Mouse (Mus musculus) limb, embryonic 15.5 days (tissue): Measurements from ENCODE around the gene Il17ra. TPM values are rescaled to one million over a fixed set of nuclear protein-coding genes. Genes with fewer than 3 reads are reported as not detected.
A peak's percentile ranks its signal among the peaks of the same experiment; 100 is the strongest.

Experiments
- ATAC-seq: fragments of 200-750 bp; cut with Nextera tagmentation; 2 replicates; pipeline ENCODE4 v1.8.0; 2017; ENCODE audit warnings: low read depth, moderate TSS enrichment; ENCODE audit not compliant: insufficient number of reproducible peaks, low FRiP score, low TSS enrichment
- H3K27ac ChIP-seq: fragments of 300-500 bp; sonication (generic); 2 replicates; pipeline ENCODE4 v1.5.1; 2015; ENCODE audit warnings: moderate library complexity, mild to moderate bottlenecking, inconsistent platforms
- H3K27me3 ChIP-seq: fragments of 300-500 bp; sonication (generic); 2 replicates; pipeline ENCODE4 v1.6.1; 2015; ENCODE audit warnings: inconsistent platforms
- H3K36me3 ChIP-seq: fragments of 300-500 bp; sonication (generic); 2 replicates; pipeline ENCODE4 v1.6.1; 2015; ENCODE audit warnings: inconsistent platforms
- H3K4me1 ChIP-seq: fragments of 300-500 bp; sonication (generic); 2 replicates; pipeline ENCODE4 v1.6.1; 2015; ENCODE audit warnings: inconsistent platforms
- H3K4me2 ChIP-seq: fragments of 300-500 bp; sonication (generic); 2 replicates; pipeline ENCODE4 v1.6.1; 2015; ENCODE audit warnings: mild to moderate bottlenecking, inconsistent platforms
- H3K4me3 ChIP-seq: fragments of 300-500 bp; sonication (generic); 2 replicates; pipeline ENCODE4 v1.5.1; 2015; ENCODE audit warnings: mild to moderate bottlenecking, inconsistent platforms
- H3K9ac ChIP-seq: fragments of 300-500 bp; sonication (generic); 2 replicates; pipeline ENCODE4 v1.6.1; 2015; ENCODE audit warnings: inconsistent platforms
- H3K9me3 ChIP-seq: fragments of 300-500 bp; sonication (generic); 2 replicates; pipeline ENCODE4 v1.6.1; 2016; ENCODE audit warnings: inconsistent platforms
- WGBS: fragments of 180-500 bp; shearing (Covaris S2); methylation state at CpG from one replicate; pipeline ENCODE4 v1.1.7; 2015; 5-methylcytosine and 5-hydroxymethylcytosine counted together
- polyA plus RNA-seq: library from polyadenylated mRNA; unstranded; fragments of >200 nt; fragmentation: Nextera tagmentation; extraction: Ambion mirVana; gene quantifications from 2 replicates; pipeline ENCODE4 v1.2.1, GENCODE M21; 2015

Gene Il17ra
- polyA plus RNA-seq, 1 experiment from 2014 or later: 8.7 TPM

GRCm38 (mm10) chr6:120473427-120473826 lies 10.4 kb downstream of the Il17ra start:
- no peaks in the 10 kb centered on the region for H3K9me3 ChIP-seq
- no peak overlapping the region for H3K4me2 ChIP-seq
- peaks cover 9% of the 10 kb centered on the region; the same call in 1 of the 2 replicates for H3K4me1 ChIP-seq
- H3K9ac ChIP-seq: no peak overlapping the region
- no peak overlapping the region for H3K27ac ChIP-seq
- 41% methylated on average over 5 of the region's 5 CpGs for WGBS
- H3K36me3 ChIP-seq: no peaks in the 10 kb centered on the region
- H3K4me3 ChIP-seq: no peak overlapping the region
- H3K27me3 ChIP-seq: no peaks in the 10 kb centered on the region
- peak; percentile 41 for ATAC-seq

GRCm38 (mm10) chr6:120475288-120475687 lies 12.2 kb downstream of the Il17ra start:
- ATAC-seq: no peak
- no peaks in the 10 kb centered on the region for H3K36me3 ChIP-seq
- no peak overlapping the region for H3K4me3 ChIP-seq
- no peaks in the 10 kb centered on the region for H3K27me3 ChIP-seq
- H3K4me1 ChIP-seq: peaks cover 9% of the 10 kb centered on the region; the same call in 1 of the 2 replicates
- WGBS: 64% methylated on average over 8 of the region's 8 CpGs
- no peaks in the 10 kb centered on the region for H3K9me3 ChIP-seq
- no peak overlapping the region for H3K4me2 ChIP-seq
- no peak overlapping the region for H3K27ac ChIP-seq
- no peak overlapping the region for H3K9ac ChIP-seq

GRCm38 (mm10) chr6:120479302-120479701 lies 16.3 kb downstream of the Il17ra start:
- H3K36me3 ChIP-seq: peaks cover 8% of the 10 kb centered on the region; the same call in 1 of the 2 replicates
- no peak overlapping the region for H3K9ac ChIP-seq
- H3K27me3 ChIP-seq: no peaks in the 10 kb centered on the region
- H3K27ac ChIP-seq: no peak overlapping the region
- H3K9me3 ChIP-seq: no peaks in the 10 kb centered on the region
- no peak overlapping the region for H3K4me2 ChIP-seq
- no peak overlapping the region for H3K4me3 ChIP-seq
- 78% methylated on average over 2 of the region's 2 CpGs for WGBS
- no peak for ATAC-seq
- no peaks in the 10 kb centered on the region; the same call in 1 of the 2 replicates for H3K4me1 ChIP-seq

- 83% methylated on average over 5 of the region's 5 CpGs for WGBS
- H3K4me1 ChIP-seq: no peaks in the 10 kb centered on the region; the same call in 1 of the 2 replicates
Observed at GRCm38 (mm10) chr6:120480361-120480760, 17.3 kb downstream of the Il17ra start.

GRCm38 (mm10) chr6:120481538-120481937 lies 18.5 kb downstream of the Il17ra start:
- ATAC-seq: no peak
- 88% methylated on average over 6 of the region's 6 CpGs for WGBS
- Histone ChIP-seq H3K27ac (no peak overlapping the region), H3K4me2 (no peak overlapping the region), H3K4me3 (no peak overlapping the region), H3K9ac (no peak overlapping the region), H3K9me3 (no peaks in the 10 kb centered on the region), H3K27me3 (0 out of 2 replicates have a peak, but pooled peaks cover 4% of the 10 kb centered on the region), H3K4me1 (no peaks in the 10 kb centered on the region; the same call in 1 of the 2 replicates), H3K36me3 (peaks cover 8% of the 10 kb centered on the region; the same call in 1 of the 2 replicates)

More at GRCm38 (mm10) chr6:120480361-120480760, 17.3 kb downstream of the Il17ra start:
- Histone ChIP-seq H3K36me3 (peaks cover 8% of the 10 kb centered on the region; the same call in 1 of the 2 replicates), H3K4me3 (no peak overlapping the region), H3K4me2 (no peak overlapping the region), H3K9ac (no peak overlapping the region), H3K9me3 (no peaks in the 10 kb centered on the region), H3K27me3 (0 out of 2 replicates have a peak, but pooled peaks cover 4% of the 10 kb centered on the region), H3K27ac (no peak overlapping the region)
- no peak for ATAC-seq

- H3K4me2 ChIP-seq: no peak overlapping the region
- no peaks in the 10 kb centered on the region for H3K9me3 ChIP-seq
- ATAC-seq: no peak
- H3K4me1 ChIP-seq: no peaks in the 10 kb centered on the region; the same call in 1 of the 2 replicates
- H3K27ac ChIP-seq: no peak overlapping the region
- no peak overlapping the region for H3K4me3 ChIP-seq
- no peak overlapping the region for H3K9ac ChIP-seq
- 94% methylated on average over 14 of the region's 14 CpGs for WGBS
- H3K27me3 ChIP-seq: 0 out of 2 replicates have a peak, but pooled peaks cover 4% of the 10 kb centered on the region
- peaks cover 8% of the 10 kb centered on the region; the same call in 1 of the 2 replicates for H3K36me3 ChIP-seq
Observed at GRCm38 (mm10) chr6:120482021-120482420, 19.0 kb downstream of the Il17ra start.

GRCm38 (mm10) chr6:120482756-120483155 lies 19.7 kb downstream of the Il17ra start:
- H3K4me1 ChIP-seq: no peaks in the 10 kb centered on the region; the same call in 1 of the 2 replicates
- H3K27me3 ChIP-seq: 0 out of 2 replicates have a peak, but pooled peaks cover 4% of the 10 kb centered on the region
- ATAC-seq: no peak
- 37% methylated on average over 6 of the region's 6 CpGs for WGBS
- H3K4me2 ChIP-seq: no peak overlapping the region
- H3K36me3 ChIP-seq: peaks cover 8% of the 10 kb centered on the region; the same call in 1 of the 2 replicates
- no peak overlapping the region for H3K4me3 ChIP-seq
- H3K9me3 ChIP-seq: no peaks in the 10 kb centered on the region
- H3K9ac ChIP-seq: no peak overlapping the region
- H3K27ac ChIP-seq: no peak overlapping the region

GRCm38 (mm10) chr6:120483211-120483626 lies 20.2 kb downstream of the Il17ra start:
- ATAC-seq: no peak
- H3K4me2 ChIP-seq: no peak overlapping the region
- WGBS: 28% methylated on average over 8 of the region's 8 CpGs
- H3K27ac ChIP-seq: no peak overlapping the region
- 0 out of 2 replicates have a peak, but pooled peaks cover 4% of the 10 kb centered on the region for H3K27me3 ChIP-seq
- no peak overlapping the region for H3K9ac ChIP-seq
- H3K4me3 ChIP-seq: no peak overlapping the region
- no peaks in the 10 kb centered on the region; the same call in 1 of the 2 replicates for H3K4me1 ChIP-seq
- no peaks in the 10 kb centered on the region for H3K9me3 ChIP-seq
- H3K36me3 ChIP-seq: peaks cover 8% of the 10 kb centered on the region; the same call in 1 of the 2 replicates

GRCm38 (mm10) chr6:120485038-120485437 lies 22.0 kb downstream of the Il17ra start:
- Histone ChIP-seq H3K4me1 (no peaks in the 10 kb centered on the region; the same call in 1 of the 2 replicates), H3K4me3 (no peak overlapping the region), H3K27me3 (0 out of 2 replicates have a peak, but pooled peaks cover 4% of the 10 kb centered on the region), H3K36me3 (peaks cover 8% of the 10 kb centered on the region; the same call in 1 of the 2 replicates), H3K4me2 (no peak overlapping the region), H3K27ac (no peak overlapping the region), H3K9me3 (no peaks in the 10 kb centered on the region), H3K9ac (no peak overlapping the region)
- no peak for ATAC-seq
- WGBS: 67% methylated on average over 3 of the region's 3 CpGs

- ATAC-seq: no peak
- H3K36me3 ChIP-seq: peaks cover 4% of the 10 kb centered on the region; the same call in 1 of the 2 replicates
- H3K4me1 ChIP-seq: no peaks in the 10 kb centered on the region; the same call in 1 of the 2 replicates
- H3K4me2 ChIP-seq: no peak overlapping the region
- H3K9ac ChIP-seq: no peak overlapping the region
- no peak overlapping the region for H3K27ac ChIP-seq
- H3K9me3 ChIP-seq: no peaks in the 10 kb centered on the region
- 63% methylated on average over 8 of the region's 8 CpGs for WGBS
- H3K27me3 ChIP-seq: peaks cover 8% of the 10 kb centered on the region; the same call in 1 of the 2 replicates
- H3K4me3 ChIP-seq: no peak overlapping the region
Observed at GRCm38 (mm10) chr6:120486051-120486510, 23.0 kb downstream of the Il17ra start.

GRCm38 (mm10) chr6:120488647-120489046 lies 25.6 kb downstream of the Il17ra start:
- 59% methylated on average over 3 of the region's 3 CpGs for WGBS
- no peak overlapping the region for H3K4me2 ChIP-seq
- H3K9ac ChIP-seq: no peak overlapping the region
- H3K4me1 ChIP-seq: peaks cover 20% of the 10 kb centered on the region
- no peaks in the 10 kb centered on the region for H3K9me3 ChIP-seq
- H3K36me3 ChIP-seq: no peaks in the 10 kb centered on the region
- H3K27me3 ChIP-seq: peaks cover 32% of the 10 kb centered on the region
- no peak overlapping the region for H3K4me3 ChIP-seq
- no peak overlapping the region for H3K27ac ChIP-seq
- no peak for ATAC-seq

GRCm38 (mm10) chr6:120489461-120489860 lies 26.4 kb downstream of the Il17ra start:
- Histone ChIP-seq H3K4me3 (no peak overlapping the region), H3K4me2 (no peak overlapping the region), H3K9ac (no peak overlapping the region), H3K4me1 (peaks cover 25% of the 10 kb centered on the region), H3K36me3 (no peaks in the 10 kb centered on the region), H3K27ac (no peak overlapping the region), H3K9me3 (no peaks in the 10 kb centered on the region), H3K27me3 (peaks cover 41% of the 10 kb centered on the region)
- ATAC-seq: no peak
- WGBS: 45% methylated on average over 2 of the region's 2 CpGs
